Mouse (Mus musculus) inflammation-experienced regulatory T-cells, adult 16 weeks (primary cell): Measurements from ENCODE around the gene Tex36. TPM values are rescaled to one million over a fixed set of nuclear protein-coding genes. Genes with fewer than 3 reads are reported as not detected.

Experiments
- polyA plus RNA-seq: library from polyadenylated mRNA; unstranded; fragments of 100-300 nt; shearing (Covaris generic); gene quantifications from one replicate; pipeline ENCODE4 v1.2.1, GENCODE M21; 2017

Gene Tex36
- polyA plus RNA-seq, result not detected

DNA sequence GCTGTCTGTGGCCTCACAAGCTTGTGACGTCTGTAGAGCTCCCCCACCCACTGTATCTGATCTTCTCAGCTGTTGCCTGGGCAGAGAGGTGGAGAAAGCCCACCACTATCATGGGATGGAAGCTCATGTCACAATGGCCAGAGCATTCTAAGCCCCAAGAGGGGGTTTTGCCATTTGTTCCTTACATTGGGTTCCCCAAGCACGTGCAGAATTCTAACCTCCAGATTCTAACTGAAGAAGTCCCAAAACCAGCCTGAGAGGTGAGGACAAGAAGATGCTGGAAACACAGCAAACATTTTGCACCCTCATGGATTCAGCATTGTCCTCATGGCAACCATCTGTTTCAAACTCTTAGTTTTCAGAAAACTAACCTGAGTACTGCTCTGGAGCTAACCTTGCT, at the start of gene Tex36:
Gene Tex36 (minus strand): TSS at position 101 of the 400 bp plus-strand sequence.

GRCm38 (mm10) chr7:133637361-133638305, 35.7 kb upstream of the Tex36 start, which contains the start of gene Edrf1:
Edrf1 (plus strand) TSS chr7:133637543.

Other genes with a start within 250 kb of the Tex36 start
- 45.4 TPM for gene Edrf1, start 35.4 kb upstream of the Tex36 start, polyA plus RNA-seq
- gene Mmp21, start 77.9 kb upstream of the Tex36 start, polyA plus RNA-seq, result not detected
- gene Bccip, start 107.2 kb upstream of the Tex36 start, polyA plus RNA-seq, result 177 TPM
- gene Uros, start 107.9 kb upstream of the Tex36 start, polyA plus RNA-seq, result 48.2 TPM
- gene Fank1, start 174.7 kb upstream of the Tex36 start, polyA plus RNA-seq, result not detected
- gene Dhx32, start 180.6 kb upstream of the Tex36 start, polyA plus RNA-seq, result 21.3 TPM